Mouse (Mus musculus): ENCODE measurements at regions not wholly inside any gene's neighbourhood (a gene's known extent, or its start where the extent isn't known, plus 50 kb on each side); places are given as distances from the start of the nearest gene placed in this dataset.

GRCm38 (mm10) chr17:64930816-64931428 is 95.1 kb upstream of the 4930583I09Rik start:
- Histone ChIP-seq H3K4me3 (no peak overlapping the region), H3K27ac (no peak overlapping the region)
- DNase-seq (ENCODE audit: low spot score in 2 of 2): no peak
- peak; percentile 62 for TF ChIP-seq CTCF (conservative IDR thresholded peaks at IDR 0.05)

DNA sequence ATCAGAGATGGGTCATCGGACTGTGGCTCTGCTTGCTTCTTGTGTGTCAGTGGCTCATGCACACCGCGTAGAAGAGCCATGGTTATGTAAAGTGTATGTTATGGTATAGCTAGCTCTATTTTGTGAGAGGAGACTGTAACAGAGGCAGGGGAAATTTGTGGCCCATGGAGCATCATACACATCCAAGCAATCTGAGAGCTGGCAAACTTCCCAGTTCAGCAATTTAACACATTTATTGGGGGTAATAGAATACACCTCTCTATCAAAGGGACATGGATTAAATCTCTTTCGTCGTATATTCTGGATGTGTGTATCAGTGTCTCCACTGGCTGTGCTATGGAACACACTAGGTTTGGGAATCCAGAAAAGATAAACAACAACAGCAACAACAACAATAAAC is 87.9 kb upstream of the 4930583I09Rik start:
- no peak for TF ChIP-seq CTCF (conservative IDR thresholded peaks at IDR 0.05)
- DNase-seq (ENCODE audit: low spot score in 2 of 2): no peak
- Histone ChIP-seq H3K27ac (no peak overlapping the region), H3K4me3 (no peak overlapping the region)

DNA sequence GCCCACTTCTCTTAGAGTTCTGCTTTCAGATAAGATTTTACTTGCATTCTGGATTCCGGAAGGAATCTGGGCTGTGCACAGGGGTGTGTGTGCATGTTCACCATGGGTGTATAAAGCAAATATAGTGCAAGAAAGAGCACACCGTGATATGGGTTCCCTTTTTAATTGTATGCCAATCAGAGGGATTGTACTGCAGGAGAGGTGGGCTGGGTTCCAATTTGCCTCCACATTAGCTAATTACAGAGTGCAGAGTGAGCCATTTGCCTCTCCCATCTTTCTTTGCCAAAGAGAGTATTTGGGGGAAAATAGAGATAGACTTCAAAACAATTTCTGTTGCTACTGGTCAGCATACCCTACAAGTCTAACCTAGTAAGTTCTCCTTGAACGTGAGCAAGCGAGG is 86.4 kb upstream of the 4930583I09Rik start:
- DNase-seq (ENCODE audit: low spot score in 2 of 2): no peak
- H3K4me3 ChIP-seq: no peak overlapping the region
- TF ChIP-seq CTCF (conservative IDR thresholded peaks at IDR 0.05): no peak
- no peak overlapping the region for H3K27ac ChIP-seq

GRCm38 (mm10) chr17:64920236-64920635 is 84.4 kb upstream of the 4930583I09Rik start:
- H3K4me3 ChIP-seq: no peak overlapping the region
- H3K27ac ChIP-seq: no peak overlapping the region
- DNase-seq (ENCODE audit: low spot score in 2 of 2): no peak
- TF ChIP-seq CTCF (conservative IDR thresholded peaks at IDR 0.05): no peak

GRCm38 (mm10) chr17:64917830-64918229 is 82.0 kb upstream of the 4930583I09Rik start:
- H3K27ac ChIP-seq: no peak overlapping the region
- DNase-seq (ENCODE audit: low spot score in 2 of 2): no peak
- no peak for TF ChIP-seq CTCF (conservative IDR thresholded peaks at IDR 0.05)
- H3K4me3 ChIP-seq: no peak overlapping the region

GRCm38 (mm10) chr17:64916657-64917056 is 80.8 kb upstream of the 4930583I09Rik start:
- Histone ChIP-seq H3K27ac (no peak overlapping the region), H3K4me3 (no peak overlapping the region)
- DNase-seq (ENCODE audit: low spot score in 2 of 2): peak; percentile 68 to 70
- TF ChIP-seq CTCF (conservative IDR thresholded peaks at IDR 0.05): peak; percentile 82

DNA sequence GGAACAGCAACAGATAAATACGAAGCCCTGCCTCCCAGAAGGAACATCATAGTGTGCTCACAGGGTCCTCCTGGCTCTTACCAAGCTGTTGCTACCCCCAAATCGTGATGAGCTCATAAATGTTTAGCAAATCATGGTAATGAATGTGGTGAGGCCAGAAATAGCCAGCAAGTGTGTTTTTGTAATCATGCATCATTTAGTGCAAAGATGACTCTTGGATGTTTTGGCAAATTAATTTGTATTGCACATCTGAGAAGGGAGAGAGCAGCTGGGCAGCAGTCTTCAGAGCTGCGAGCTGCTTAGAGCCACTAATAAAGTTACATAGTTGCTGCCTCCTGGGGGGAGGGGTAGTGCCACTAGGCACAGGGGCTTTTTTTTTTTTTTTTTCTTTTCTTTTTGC is 79.8 kb upstream of the 4930583I09Rik start:
- DNase-seq (ENCODE audit: low spot score in 2 of 2): no peak
- no peak overlapping the region for H3K4me3 ChIP-seq
- TF ChIP-seq CTCF (conservative IDR thresholded peaks at IDR 0.05): no peak
- H3K27ac ChIP-seq: no peak overlapping the region

DNA sequence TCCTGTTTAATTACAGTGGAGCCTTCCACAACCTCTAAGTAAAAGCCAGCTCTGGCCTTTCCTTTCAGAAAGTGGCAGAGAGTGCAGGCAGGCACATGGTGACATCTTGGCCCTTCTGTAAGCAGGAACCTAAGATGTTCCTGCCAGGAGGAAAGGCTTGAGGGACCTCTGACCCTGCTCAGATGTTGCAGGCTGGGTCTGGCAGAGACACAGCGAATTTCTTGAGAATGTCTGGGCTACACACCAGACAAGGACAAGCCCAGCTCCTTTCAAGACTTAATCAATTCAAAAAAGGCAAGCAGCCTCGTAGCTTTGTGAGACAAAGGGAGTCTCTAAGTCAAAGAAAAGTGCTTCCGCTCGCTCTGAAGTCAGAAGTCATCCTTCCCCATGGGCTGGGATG is 79.2 kb upstream of the 4930583I09Rik start:
- no peak overlapping the region for H3K27ac ChIP-seq
- no peak for DNase-seq (ENCODE audit: low spot score in 2 of 2)
- no peak for TF ChIP-seq CTCF (conservative IDR thresholded peaks at IDR 0.05)
- no peak overlapping the region for H3K4me3 ChIP-seq

- TF ChIP-seq CTCF (conservative IDR thresholded peaks at IDR 0.05): no peak
- DNase-seq (ENCODE audit: low spot score in 2 of 2): no peak
- H3K4me3 ChIP-seq: no peak overlapping the region
- no peak overlapping the region for H3K27ac ChIP-seq
Measured at GRCm38 (mm10) chr17:64914302-64914701, 78.4 kb upstream of the 4930583I09Rik start.

DNA sequence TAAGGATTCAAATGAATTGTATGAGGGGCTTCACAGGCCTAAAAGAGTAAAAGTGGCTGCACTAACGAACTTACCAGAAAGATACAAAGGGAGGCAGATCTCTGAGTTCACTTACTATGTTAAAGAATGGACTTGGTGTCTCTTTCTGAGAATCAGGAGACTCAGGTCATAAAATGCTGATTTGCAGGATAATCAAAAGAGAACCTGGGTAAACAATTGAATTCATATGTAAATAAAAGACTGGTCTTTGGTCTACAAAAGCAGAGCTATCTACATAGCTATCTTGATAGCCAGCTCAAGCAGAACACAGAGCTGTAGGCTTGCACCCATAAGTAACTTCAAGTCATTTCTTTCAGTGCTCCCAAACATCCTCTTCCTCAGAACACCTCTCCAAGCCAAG is 72.8 kb upstream of the 4930583I09Rik start:
- TF ChIP-seq CTCF (conservative IDR thresholded peaks at IDR 0.05): no peak
- no peak overlapping the region for H3K4me3 ChIP-seq
- H3K27ac ChIP-seq: no peak overlapping the region
- DNase-seq (ENCODE audit: low spot score in 2 of 2): no peak

GRCm38 (mm10) chr17:64901721-64902623 is 66.1 kb upstream of the 4930583I09Rik start:
- no peak overlapping the region for H3K4me3 ChIP-seq
- TF ChIP-seq CTCF (conservative IDR thresholded peaks at IDR 0.05): no peak
- H3K27ac ChIP-seq: no peak overlapping the region
- no peak for DNase-seq (ENCODE audit: low spot score in 2 of 2)

DNA sequence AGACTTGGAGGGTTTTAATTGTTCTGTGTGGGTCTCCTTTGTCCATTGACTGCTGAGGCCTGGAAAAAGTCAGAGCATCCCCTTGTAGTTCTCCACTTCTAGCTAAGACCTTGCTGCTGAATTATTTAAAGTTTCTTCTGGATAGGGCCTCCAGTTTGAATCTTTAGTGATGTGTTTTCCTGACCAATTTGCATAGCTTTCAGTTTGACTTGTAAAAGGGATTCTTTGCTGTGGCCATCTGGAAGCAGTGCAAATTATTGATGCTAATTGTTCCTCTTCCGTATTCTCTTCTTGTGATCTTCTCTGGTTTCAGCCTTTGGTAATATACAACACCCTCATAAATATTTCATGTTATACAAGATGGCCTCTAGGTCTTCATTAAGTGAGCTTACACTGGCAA is 61.6 kb upstream of the 4930583I09Rik start:
- no peak for DNase-seq (ENCODE audit: low spot score in 2 of 2)
- TF ChIP-seq CTCF (conservative IDR thresholded peaks at IDR 0.05): no peak
- Histone ChIP-seq H3K27ac (no peak overlapping the region), H3K4me3 (no peak overlapping the region)

DNA sequence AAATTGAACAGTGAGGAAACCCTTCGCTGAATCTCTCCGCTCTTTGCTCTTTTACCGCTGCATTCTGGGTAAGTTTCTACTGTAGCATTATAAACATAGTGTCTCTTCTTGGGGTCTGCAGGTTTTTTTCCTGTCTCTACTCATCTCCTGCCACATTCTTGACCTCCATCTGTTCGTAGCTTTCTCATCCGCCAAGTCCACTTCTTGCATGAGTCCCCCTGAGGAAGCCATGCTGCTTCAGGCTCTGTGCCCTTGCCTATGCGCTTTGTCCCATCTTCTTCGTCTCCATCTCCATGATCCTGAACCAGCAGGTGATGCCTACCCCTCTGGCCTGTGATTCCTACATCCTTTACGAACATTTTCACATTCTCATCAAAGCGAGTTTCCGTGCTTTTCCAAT is 60.0 kb upstream of the 4930583I09Rik start:
- Histone ChIP-seq H3K4me3 (no peak overlapping the region), H3K27ac (no peak overlapping the region)
- DNase-seq (ENCODE audit: low spot score in 2 of 2): no peak
- TF ChIP-seq CTCF (conservative IDR thresholded peaks at IDR 0.05): no peak

GRCm38 (mm10) chr17:64895466-64895865 is 59.6 kb upstream of the 4930583I09Rik start:
- H3K4me3 ChIP-seq: no peak overlapping the region
- no peak for TF ChIP-seq CTCF (conservative IDR thresholded peaks at IDR 0.05)

More at GRCm38 (mm10) chr17:64895466-64895865, 59.6 kb upstream of the 4930583I09Rik start:
- H3K27ac ChIP-seq: no peak overlapping the region
- DNase-seq (ENCODE audit: low spot score in 2 of 2): no peak
